Mouse (Mus musculus) testis, adult 10 weeks (tissue): ENCODE results near the gene Zfp871. TPM values are rescaled to one million over a fixed set of nuclear protein-coding genes. Genes with fewer than 3 reads are reported as not detected.

ENCODE experiments used
- polyA plus RNA-seq: library from polyadenylated mRNA; stranded (reverse); fragments of 350-450 nt; fragmentation: Illumina TruSeq; extraction: RNeasy Lipid Tissue Mini Kit (QIAGEN cat#74804); gene quantifications from one replicate; pipeline ENCODE4 v1.2.3, GENCODE M21; 2014; ENCODE audit warnings: low read depth, low replicate concordance

Zfp871 gene
- 9.2 TPM for polyA plus RNA-seq

DNA sequence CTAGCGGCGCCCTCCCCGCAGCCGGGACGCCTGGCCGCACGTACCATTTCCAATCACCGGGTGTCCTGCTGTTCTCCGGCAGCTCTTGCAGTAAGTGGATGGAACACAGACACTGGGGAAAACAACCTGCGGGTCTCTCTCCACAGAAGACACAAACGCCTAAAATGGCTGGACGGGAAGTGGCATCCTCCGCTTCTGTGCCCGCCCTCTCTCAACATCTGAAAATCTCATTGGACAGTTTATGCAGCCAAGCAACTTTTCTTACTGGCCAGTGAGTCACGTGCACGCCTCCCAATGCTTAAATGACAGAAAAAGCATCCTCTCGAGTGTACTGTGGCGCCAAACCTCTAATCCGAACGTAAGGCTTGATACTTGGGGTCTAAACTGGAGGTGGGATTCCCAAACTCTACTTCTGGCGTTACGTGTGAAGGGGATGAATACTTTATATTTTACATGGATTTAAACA, at the start of gene Zfp871:
Zfp871 (minus strand) TSS at position 194 of the 466 bp plus-strand sequence.

DNA sequence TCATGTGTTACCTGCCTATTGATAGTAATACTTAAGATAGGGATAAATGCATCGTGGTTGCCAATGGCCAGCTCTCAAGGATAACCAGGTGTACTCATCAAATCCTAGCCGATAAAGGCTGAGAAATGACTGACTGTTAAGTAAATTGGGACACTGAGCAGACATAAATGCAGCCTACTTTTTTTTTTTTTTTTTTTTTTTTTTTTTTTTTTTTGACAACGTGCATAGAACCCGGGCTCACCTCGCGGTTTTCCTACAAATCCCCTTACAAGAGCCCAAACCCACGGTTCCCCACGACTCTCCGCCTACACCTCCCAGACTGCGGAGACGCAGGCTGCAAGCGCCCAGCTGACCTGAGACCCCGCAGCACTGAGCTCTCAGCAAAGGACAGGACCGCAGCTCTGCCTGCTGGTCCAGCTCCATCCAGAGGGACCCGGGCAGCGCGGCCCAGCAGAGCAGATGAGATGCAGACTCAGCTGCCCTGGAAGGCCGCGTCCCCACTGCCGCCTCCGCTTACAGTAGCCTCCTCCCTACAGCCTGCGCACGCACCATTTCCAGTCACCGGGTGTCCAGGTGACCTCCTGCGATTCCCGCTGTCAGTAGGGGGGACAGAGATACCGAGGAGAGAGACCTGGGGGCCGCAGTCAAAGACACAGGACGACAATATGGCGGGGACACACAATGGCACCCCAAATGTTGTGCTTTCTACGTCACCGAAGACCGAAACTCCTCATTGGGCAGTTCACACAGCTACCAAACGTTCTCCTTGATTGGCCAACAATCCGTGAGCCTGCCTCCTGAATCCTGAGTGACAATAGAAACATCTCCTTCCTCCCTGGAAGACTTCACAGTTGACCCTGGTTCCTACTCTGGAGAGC, 41.7 kb upstream of the Zfp871 start, which contains the start of gene Zfp799:
Zfp799 (minus strand) TSS at position 722 of the 878 bp plus-strand sequence.

GRCm38 (mm10) chr17:32809544-32810374, 21.7 kb upstream of the Zfp871 start, which contains the start of gene Zfp811:
Zfp811 (minus strand) TSS chr17:32809931.

Other genes starting within 250 kb of the Zfp871 start
- 1.6 TPM for gene Cyp4f37, start 167.0 kb downstream of the Zfp871 start, polyA plus RNA-seq
- gene Cyp4f40, start 129.4 kb downstream of the Zfp871 start, polyA plus RNA-seq = 0.11 TPM
- 0.29 TPM for gene Cyp4f15, start 102.7 kb downstream of the Zfp871 start, polyA plus RNA-seq
- gene Zfp811, start 21.6 kb upstream of the Zfp871 start, polyA plus RNA-seq = 0.42 TPM
- gene Zfp799, start 42.0 kb upstream of the Zfp871 start, polyA plus RNA-seq = 2.0 TPM
- gene Zfp870, start 103.4 kb upstream of the Zfp871 start, polyA plus RNA-seq = 2.5 TPM
- gene Cyp4f14, start 129.1 kb upstream of the Zfp871 start, polyA plus RNA-seq = 0.59 TPM
- gene Cyp4f13, start 159.1 kb upstream of the Zfp871 start, polyA plus RNA-seq = 2.5 TPM
- gene Zfp472, start 177.5 kb upstream of the Zfp871 start, polyA plus RNA-seq = 7.3 TPM
- gene Zfp952, start 204.8 kb upstream of the Zfp871 start, polyA plus RNA-seq = 8.7 TPM
- 5.3 TPM for gene Zfp763, start 245.1 kb upstream of the Zfp871 start, polyA plus RNA-seq